Mouse (Mus musculus): ENCODE data around the gene Slc9a8. TPM values are rescaled to one million over a fixed set of nuclear protein-coding genes. Genes with fewer than 3 reads are reported as not detected.
A peak's percentile ranks its signal among the peaks of the same experiment; 100 is the strongest.

The Slc9a8 gene
- polyA plus RNA-seq, 1 experiment from 2014 or later, result 25.9 TPM

- 79% methylated on average over 4 of the region's 4 CpGs for WGBS
- H3K9ac ChIP-seq (replicated peaks; ENCODE audit: low read depth, low read length), result 0 out of 2 replicates have a peak overlapping the region, but pooled peaks have one; percentile 2
- H3K9me3 ChIP-seq (ENCODE audit: control insufficient read depth, low read length), result no peaks in the 10 kb centered on the region
- H3K4me1 ChIP-seq (ENCODE audit: control insufficient read depth, insufficient read depth, low read length), result peaks cover 11% of the 10 kb centered on the region
- peak overlapping the region; percentile 98 for H3K27ac ChIP-seq (ENCODE audit: low read depth, low read length)
- no peaks in the 10 kb centered on the region for H3K36me3 ChIP-seq (ENCODE audit: control insufficient read depth, insufficient read depth, low read length)
- peak overlapping the region; percentile 99 for H3K4me3 ChIP-seq (ENCODE audit: low read depth, low read length)
- H3K27me3 ChIP-seq (ENCODE audit: control insufficient read depth, insufficient read depth, low read length), result no peaks in the 10 kb centered on the region; the same call in 1 of the 2 replicates
- peak; percentile 8; the same call in 1 of the 2 replicates for ATAC-seq (ENCODE audit: low read depth)
- peak overlapping the region; percentile 96 for H3K4me2 ChIP-seq (ENCODE audit: low read depth, low read length)
Observed at GRCm38 (mm10) chr2:167490813-167491525, 69.5 kb downstream of the Slc9a8 start.

GRCm38 (mm10) chr2:167491757-167492708 is 70.5 kb downstream of the Slc9a8 start, which contains the start of gene Rnf114:
TSS of gene Rnf114 (plus strand) at chr2:167492645.
- Histone ChIP-seq H3K4me2 (ENCODE audit: low read depth, low read length) (peak within 1 kb of the TSS; percentile 96), H3K9ac (replicated peaks; ENCODE audit: low read depth, low read length) (peak within 1 kb of the TSS; percentile 90), H3K9me3 (ENCODE audit: control insufficient read depth, low read length) (no peaks in the 10 kb centered on the region), H3K36me3 (ENCODE audit: control insufficient read depth, insufficient read depth, low read length) (no peaks in the 10 kb centered on the region), H3K4me1 (ENCODE audit: control insufficient read depth, insufficient read depth, low read length) (peaks cover 11% of the 10 kb centered on the region), H3K27ac (ENCODE audit: low read depth, low read length) (peak within 1 kb of the TSS; percentile 98), H3K27me3 (ENCODE audit: control insufficient read depth, insufficient read depth, low read length) (no peaks in the 10 kb centered on the region; the same call in 1 of the 2 replicates), H3K4me3 (ENCODE audit: low read depth, low read length) (peak within 1 kb of the TSS; percentile 99)
- peak; percentile 52 for ATAC-seq (ENCODE audit: low read depth)
- 4% methylated on average over 51 of the region's 52 CpGs for WGBS

- peak; percentile 83 for ATAC-seq (ENCODE audit: low read depth)
- Histone ChIP-seq H3K27me3 (ENCODE audit: control insufficient read depth, insufficient read depth, low read length) (no peaks in the 10 kb centered on the region; the same call in 1 of the 2 replicates), H3K9ac (replicated peaks; ENCODE audit: low read depth, low read length) (peak within 1 kb of the TSS; percentile 90), H3K36me3 (ENCODE audit: control insufficient read depth, insufficient read depth, low read length) (no peaks in the 10 kb centered on the region), H3K27ac (ENCODE audit: low read depth, low read length) (peak within 1 kb of the TSS; percentile 98), H3K4me3 (ENCODE audit: low read depth, low read length) (peak within 1 kb of the TSS; percentile 99), H3K4me2 (ENCODE audit: low read depth, low read length) (peak within 1 kb of the TSS; percentile 96), H3K4me1 (ENCODE audit: control insufficient read depth, insufficient read depth, low read length) (peaks cover 11% of the 10 kb centered on the region), H3K9me3 (ENCODE audit: control insufficient read depth, low read length) (no peaks in the 10 kb centered on the region)
- WGBS, result 2% methylated on average over 63 of the region's 63 CpGs
Observed at GRCm38 (mm10) chr2:167492713-167493636, 71.5 kb downstream of the Slc9a8 start, which contains the start of gene Spata2. TSS of gene Spata2 (minus strand) at chr2:167492887.

GRCm38 (mm10) chr2:167496437-167496836 is 74.9 kb downstream of the Slc9a8 start:
- H3K9me3 ChIP-seq (ENCODE audit: control insufficient read depth, low read length), result no peaks in the 10 kb centered on the region
- no peak overlapping the region for H3K27ac ChIP-seq (ENCODE audit: low read depth, low read length)
- H3K27me3 ChIP-seq (ENCODE audit: control insufficient read depth, insufficient read depth, low read length), result no peaks in the 10 kb centered on the region; the same call in 1 of the 2 replicates
- no peak overlapping the region for H3K4me3 ChIP-seq (ENCODE audit: low read depth, low read length)
- H3K36me3 ChIP-seq (ENCODE audit: control insufficient read depth, insufficient read depth, low read length), result no peaks in the 10 kb centered on the region
- WGBS, result 83% methylated on average over 7 of the region's 7 CpGs
- H3K4me2 ChIP-seq (ENCODE audit: low read depth, low read length), result no peak overlapping the region
- peaks cover 5% of the 10 kb centered on the region for H3K4me1 ChIP-seq (ENCODE audit: control insufficient read depth, insufficient read depth, low read length)
- no peak for ATAC-seq (ENCODE audit: low read depth)
- H3K9ac ChIP-seq (replicated peaks; ENCODE audit: low read depth, low read length), result no peak overlapping the region

- Histone ChIP-seq H3K4me3 (ENCODE audit: low read depth, low read length) (no peak overlapping the region), H3K27me3 (ENCODE audit: control insufficient read depth, insufficient read depth, low read length) (no peaks in the 10 kb centered on the region; the same call in 1 of the 2 replicates), H3K36me3 (ENCODE audit: control insufficient read depth, insufficient read depth, low read length) (no peaks in the 10 kb centered on the region), H3K4me2 (ENCODE audit: low read depth, low read length) (no peak overlapping the region), H3K4me1 (ENCODE audit: control insufficient read depth, insufficient read depth, low read length) (no peaks in the 10 kb centered on the region), H3K9me3 (ENCODE audit: control insufficient read depth, low read length) (no peaks in the 10 kb centered on the region), H3K9ac (replicated peaks; ENCODE audit: low read depth, low read length) (no peak overlapping the region), H3K27ac (ENCODE audit: low read depth, low read length) (no peak overlapping the region)
- ATAC-seq (ENCODE audit: low read depth), result no peak
- WGBS, result 75% methylated on average over 5 of the region's 5 CpGs
Observed at GRCm38 (mm10) chr2:167497272-167497671, 75.8 kb downstream of the Slc9a8 start.

GRCm38 (mm10) chr2:167502554-167503252 is 81.2 kb downstream of the Slc9a8 start:
- peak overlapping the region; percentile 90 for H3K9ac ChIP-seq (replicated peaks; ENCODE audit: low read depth, low read length)
- 51% methylated on average over 13 of the region's 13 CpGs for WGBS
- no peaks in the 10 kb centered on the region for H3K9me3 ChIP-seq (ENCODE audit: control insufficient read depth, low read length)
- 0 out of 2 replicates have a peak, but pooled peaks cover 3% of the 10 kb centered on the region for H3K36me3 ChIP-seq (ENCODE audit: control insufficient read depth, insufficient read depth, low read length)
- peak; percentile 36 for ATAC-seq (ENCODE audit: low read depth)
- H3K4me1 ChIP-seq (ENCODE audit: control insufficient read depth, insufficient read depth, low read length), result peaks cover 29% of the 10 kb centered on the region
- peak overlapping the region; percentile 82 for H3K4me2 ChIP-seq (ENCODE audit: low read depth, low read length)
- H3K27me3 ChIP-seq (ENCODE audit: control insufficient read depth, insufficient read depth, low read length), result no peaks in the 10 kb centered on the region
- H3K27ac ChIP-seq (ENCODE audit: low read depth, low read length), result peak overlapping the region; percentile 89
- H3K4me3 ChIP-seq (ENCODE audit: low read depth, low read length), result peak overlapping the region; percentile 97

GRCm38 (mm10) chr2:167503253-167503895 is 81.9 kb downstream of the Slc9a8 start:
- peak overlapping the region; percentile 90 for H3K9ac ChIP-seq (replicated peaks; ENCODE audit: low read depth, low read length)
- ATAC-seq (ENCODE audit: low read depth), result peak; percentile 92
- under 1% methylated on average over 67 of the region's 85 CpGs for WGBS

More at GRCm38 (mm10) chr2:167503253-167503895, 81.9 kb downstream of the Slc9a8 start:
- Histone ChIP-seq H3K27me3 (ENCODE audit: control insufficient read depth, insufficient read depth, low read length) (no peaks in the 10 kb centered on the region), H3K9me3 (ENCODE audit: control insufficient read depth, low read length) (no peaks in the 10 kb centered on the region), H3K4me1 (ENCODE audit: control insufficient read depth, insufficient read depth, low read length) (peaks cover 29% of the 10 kb centered on the region), H3K4me3 (ENCODE audit: low read depth, low read length) (peak overlapping the region; percentile 97), H3K36me3 (ENCODE audit: control insufficient read depth, insufficient read depth, low read length) (0 out of 2 replicates have a peak, but pooled peaks cover 3% of the 10 kb centered on the region), H3K4me2 (ENCODE audit: low read depth, low read length) (peak overlapping the region; percentile 82), H3K27ac (ENCODE audit: low read depth, low read length) (peak overlapping the region; percentile 89)
